Mouse (Mus musculus) heart, embryonic 16.5 days (tissue): ENCODE results near the gene Il18rap. TPM values are rescaled to one million over a fixed set of nuclear protein-coding genes. Genes with fewer than 3 reads are reported as not detected.

Experiments used
- ATAC-seq: fragments of 200-750 bp; cut with Nextera tagmentation; replicated peaks from 2 replicates; pipeline ENCODE4 v1.8.0; 2017; ENCODE audit warnings: moderate number of reproducible peaks; ENCODE audit not compliant: insufficient read depth, low FRiP score; ENCODE audit errors: extremely low read depth
- H3K27ac ChIP-seq: fragments of 300-500 bp; sonication (generic); 2 replicates; pipeline ENCODE4 v1.5.1; 2014; ENCODE audit warnings: mild to moderate bottlenecking, low read length, control low read depth, moderate library complexity
- H3K27me3 ChIP-seq: fragments of 300-500 bp; sonication (generic); 2 replicates; pipeline ENCODE4 v1.6.1; 2014; ENCODE audit warnings: low read length, mixed read lengths; ENCODE audit not compliant: control insufficient read depth, insufficient read depth
- H3K36me3 ChIP-seq: fragments of 300-500 bp; sonication (generic); 2 replicates; pipeline ENCODE4 v1.6.1; 2014; ENCODE audit not compliant: control insufficient read depth, insufficient read depth
- H3K4me1 ChIP-seq: fragments of 300-500 bp; sonication (generic); 2 replicates; pipeline ENCODE4 v1.6.1; 2014; ENCODE audit warnings: low read length, mixed read lengths; ENCODE audit not compliant: control insufficient read depth, insufficient read depth
- H3K4me2 ChIP-seq: fragments of 300-500 bp; sonication (generic); 2 replicates; pipeline ENCODE4 v1.6.1; 2014; ENCODE audit warnings: low read depth, mild to moderate bottlenecking, control low read depth, low read length
- H3K4me3 ChIP-seq: fragments of 300-500 bp; sonication (generic); 2 replicates; pipeline ENCODE4 v1.5.1; 2014; ENCODE audit warnings: mild to moderate bottlenecking, control low read depth, low read length
- H3K9ac ChIP-seq: fragments of 300-500 bp; sonication (generic); 2 replicates; pipeline ENCODE4 v1.6.1; 2014; ENCODE audit warnings: low read length, control low read depth
- H3K9me3 ChIP-seq: fragments of 300-500 bp; sonication (generic); replicated peaks from 2 replicates; pipeline ENCODE4 v1.6.1; 2016; ENCODE audit warnings: low read length; ENCODE audit not compliant: control insufficient read depth
- WGBS: fragments of 180-500 bp; shearing (Covaris S2); extraction: QIAGEN DNeasy Blood & Tissue Kit; methylation state at CpG from one replicate; pipeline ENCODE4 v1.1.7; 2014; 5-methylcytosine and 5-hydroxymethylcytosine counted together
- polyA plus RNA-seq: library from polyadenylated mRNA; unstranded; fragments of >200 nt; fragmentation: Nextera tagmentation; extraction: Ambion mirVana; gene quantifications from 2 replicates; pipeline ENCODE4 v1.2.1, GENCODE M21; 2015

Gene Il18rap
- polyA plus RNA-seq, 1 experiment from 2014 or later: 0.41 TPM

GRCm38 (mm10) chr1:40523971-40524722 lies 9.0 kb downstream of the Il18rap start:
- no peak overlapping the region for H3K9ac ChIP-seq
- ATAC-seq: no peak
- no peaks in the 10 kb centered on the region for H3K27me3 ChIP-seq
- 82% methylated on average over 5 of the region's 5 CpGs for WGBS
- no peaks in the 10 kb centered on the region for H3K4me1 ChIP-seq
- H3K4me2 ChIP-seq: no peak overlapping the region
- H3K4me3 ChIP-seq: no peak overlapping the region
- no peak overlapping the region for H3K27ac ChIP-seq
- H3K36me3 ChIP-seq: no peaks in the 10 kb centered on the region
- H3K9me3 ChIP-seq: no peaks in the 10 kb centered on the region

GRCm38 (mm10) chr1:40529287-40529686 lies 14.1 kb downstream of the Il18rap start:
- H3K4me3 ChIP-seq: no peak overlapping the region
- H3K9me3 ChIP-seq: no peaks in the 10 kb centered on the region
- no peak overlapping the region for H3K27ac ChIP-seq
- 77% methylated on average over 5 of the region's 5 CpGs for WGBS
- H3K9ac ChIP-seq: no peak overlapping the region
- no peaks in the 10 kb centered on the region for H3K36me3 ChIP-seq
- no peak for ATAC-seq
- H3K4me2 ChIP-seq: no peak overlapping the region
- no peaks in the 10 kb centered on the region for H3K27me3 ChIP-seq
- H3K4me1 ChIP-seq: no peaks in the 10 kb centered on the region

GRCm38 (mm10) chr1:40537577-40537976 lies 22.4 kb downstream of the Il18rap start:
- Histone ChIP-seq H3K27me3 (no peaks in the 10 kb centered on the region), H3K27ac (no peak overlapping the region), H3K9ac (no peak overlapping the region), H3K4me3 (no peak overlapping the region), H3K9me3 (no peaks in the 10 kb centered on the region), H3K36me3 (no peaks in the 10 kb centered on the region), H3K4me2 (no peak overlapping the region), H3K4me1 (no peaks in the 10 kb centered on the region)
- ATAC-seq: no peak
- 78% methylated on average over 5 of the region's 5 CpGs for WGBS

DNA sequence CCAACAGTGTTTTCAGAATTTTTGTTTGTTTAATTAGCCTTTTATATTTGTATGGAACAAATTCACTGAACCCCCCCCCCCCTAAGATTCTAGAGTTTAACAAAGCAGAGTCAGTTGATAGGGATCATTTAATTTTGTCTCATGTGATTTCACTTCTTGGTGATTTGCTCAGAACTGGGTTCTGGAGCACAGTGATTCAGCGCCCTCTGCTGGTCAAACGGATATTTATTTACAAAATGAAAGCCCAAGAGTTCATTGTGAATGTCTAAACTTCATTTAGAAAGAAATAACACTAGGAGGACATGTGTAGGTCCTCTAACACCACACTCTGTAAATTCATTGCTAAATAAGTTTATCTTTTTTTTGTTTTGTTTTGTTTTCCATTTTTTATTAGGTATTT lies 29.5 kb downstream of the Il18rap start:
- no peak overlapping the region for H3K4me2 ChIP-seq
- H3K9me3 ChIP-seq: no peaks in the 10 kb centered on the region
- H3K4me1 ChIP-seq: no peaks in the 10 kb centered on the region
- H3K27me3 ChIP-seq: no peaks in the 10 kb centered on the region
- H3K36me3 ChIP-seq: no peaks in the 10 kb centered on the region
- no peak overlapping the region for H3K9ac ChIP-seq
- ATAC-seq: no peak
- no peak overlapping the region for H3K27ac ChIP-seq
- H3K4me3 ChIP-seq: no peak overlapping the region
- 0% methylated on average over 2 of the region's 2 CpGs for WGBS

DNA sequence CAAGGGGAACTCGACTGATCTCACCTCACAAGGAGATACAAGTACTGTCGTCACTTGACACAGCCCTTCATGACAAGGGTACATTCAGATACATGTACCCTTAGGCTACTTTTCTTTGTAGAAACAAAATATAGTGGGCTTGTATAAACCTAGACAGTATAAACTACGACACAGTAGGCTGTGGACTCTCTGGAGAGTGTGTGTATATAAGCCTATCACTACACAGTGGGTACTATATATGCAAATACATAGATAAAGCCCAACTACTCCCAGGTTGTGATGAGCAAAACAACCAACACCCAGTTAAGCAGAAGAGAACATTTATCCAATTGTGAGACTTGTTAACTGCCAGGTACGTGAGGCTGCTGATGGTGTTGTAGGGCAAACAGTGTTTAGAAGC lies 31.5 kb downstream of the Il18rap start:
- H3K4me3 ChIP-seq: no peak overlapping the region
- H3K36me3 ChIP-seq: no peaks in the 10 kb centered on the region
- no peak overlapping the region for H3K27ac ChIP-seq
- no peaks in the 10 kb centered on the region for H3K4me1 ChIP-seq
- 54% methylated on average over 4 of the region's 4 CpGs for WGBS
- no peak overlapping the region for H3K9ac ChIP-seq
- no peak overlapping the region for H3K4me2 ChIP-seq
- H3K9me3 ChIP-seq: no peaks in the 10 kb centered on the region
- H3K27me3 ChIP-seq: no peaks in the 10 kb centered on the region
- no peak for ATAC-seq

GRCm38 (mm10) chr1:40547064-40547572 lies 32.0 kb downstream of the Il18rap start:
- no peak for ATAC-seq
- no peaks in the 10 kb centered on the region for H3K36me3 ChIP-seq

DNA sequence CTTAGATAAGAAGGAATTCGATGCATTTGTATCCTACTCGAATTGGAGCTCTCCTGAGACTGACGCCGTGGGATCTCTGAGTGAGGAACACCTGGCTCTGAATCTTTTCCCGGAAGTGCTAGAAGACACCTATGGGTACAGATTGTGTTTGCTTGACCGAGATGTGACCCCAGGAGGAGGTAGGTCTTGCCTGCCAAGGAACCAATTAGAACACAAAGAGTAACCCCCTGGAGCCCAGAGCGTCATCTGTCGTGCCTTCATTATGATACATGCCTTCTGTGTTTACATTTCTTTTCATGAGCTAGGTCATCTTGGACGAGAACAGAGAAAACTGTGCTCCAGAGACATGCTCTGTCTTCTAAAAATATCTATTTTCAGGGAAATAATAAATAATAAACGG lies 32.6 kb downstream of the Il18rap start:
- no peak for ATAC-seq

More at GRCm38 (mm10) chr1:40547064-40547572, 32.0 kb downstream of the Il18rap start:
- Histone ChIP-seq H3K27me3 (no peaks in the 10 kb centered on the region), H3K4me1 (no peaks in the 10 kb centered on the region), H3K4me2 (no peak overlapping the region), H3K9me3 (no peaks in the 10 kb centered on the region), H3K4me3 (no peak overlapping the region), H3K27ac (no peak overlapping the region), H3K9ac (no peak overlapping the region)
- 78% methylated on average over 11 of the region's 11 CpGs for WGBS

GRCm38 (mm10) chr1:40569374-40569773 lies 54.2 kb downstream of the Il18rap start:
- Histone ChIP-seq H3K9ac (no peak overlapping the region), H3K4me1 (0 out of 2 replicates have a peak, but pooled peaks cover 2% of the 10 kb centered on the region), H3K36me3 (no peaks in the 10 kb centered on the region), H3K4me3 (no peak overlapping the region), H3K4me2 (no peak overlapping the region), H3K27me3 (no peaks in the 10 kb centered on the region), H3K9me3 (no peaks in the 10 kb centered on the region), H3K27ac (no peak overlapping the region)
- ATAC-seq: no peak
- WGBS: 49% methylated on average over 4 of the region's 4 CpGs

More for the DNA sequence above, 32.6 kb downstream of the Il18rap start:
- Histone ChIP-seq H3K9me3 (no peaks in the 10 kb centered on the region), H3K9ac (no peak overlapping the region), H3K27me3 (no peaks in the 10 kb centered on the region), H3K4me2 (no peak overlapping the region), H3K4me3 (no peak overlapping the region), H3K36me3 (no peaks in the 10 kb centered on the region), H3K4me1 (no peaks in the 10 kb centered on the region), H3K27ac (no peak overlapping the region)
- 59% methylated on average over 10 of the region's 10 CpGs for WGBS

- no peak within 1 kb of the TSS for H3K4me3 ChIP-seq
- peak within 1 kb of the TSS; percentile 47 for H3K4me2 ChIP-seq
- no peaks in the 10 kb centered on the region for H3K4me1 ChIP-seq
- no peaks in the 10 kb centered on the region for H3K9me3 ChIP-seq
- ATAC-seq: no peak
- peaks cover 7% of the 10 kb centered on the region; the same call in 1 of the 2 replicates for H3K27me3 ChIP-seq
- no peaks in the 10 kb centered on the region for H3K36me3 ChIP-seq
- no peak within 1 kb of the TSS for H3K9ac ChIP-seq
- H3K27ac ChIP-seq: no peak within 1 kb of the TSS
- 11% methylated on average over 7 of the region's 7 CpGs for WGBS
Observed at GRCm38 (mm10) chr1:40579784-40580183, 64.6 kb downstream of the Il18rap start, which contains the start of gene Slc9a4. Gene Slc9a4, plus strand, starts transcription at chr1:40580081.
